Mouse (Mus musculus) skeletal muscle tissue, adult 2 months (tissue): ENCODE data around the gene Igfn1.

Experiments
- DNase-seq: peaks from one replicate; pipeline ENCODE4 v3.0.0-alpha.2; 2012; ENCODE audit warnings: low read depth, low spot score

Igfn1 gene

GRCm38 (mm10) chr1:136006292-136006748, at the start of gene Igfn1:
Gene Igfn1 (minus strand): TSS chr1:136006342.
- peak; percentile 74 for DNase-seq

- DNase-seq = no peak
These were observed 49.6 kb upstream of the Igfn1 start for GRCm38 (mm10) chr1:136055771-136056170.

- DNase-seq = peak; percentile 84
These were observed 46.4 kb upstream of the Igfn1 start, which contains the start of gene Cacna1s for GRCm38 (mm10) chr1:136052547-136052946. Gene Cacna1s (plus strand): TSS chr1:136052750.

GRCm38 (mm10) chr1:136051465-136051864, 45.3 kb upstream of the Igfn1 start:
- peak; percentile 86 for DNase-seq

GRCm38 (mm10) chr1:136051013-136051315, 44.8 kb upstream of the Igfn1 start:
- no peak for DNase-seq

- DNase-seq = no peak
These were observed 44.3 kb upstream of the Igfn1 start, which contains the start of gene Ascl5 for GRCm38 (mm10) chr1:136050312-136051012. Gene Ascl5 (plus strand): TSS chr1:136050804.

- no peak for DNase-seq
These were observed 41.8 kb upstream of the Igfn1 start for GRCm38 (mm10) chr1:136047894-136048293.

GRCm38 (mm10) chr1:136047432-136047831, 41.3 kb upstream of the Igfn1 start:
- no peak for DNase-seq

- DNase-seq = no peak
These were observed 39.6 kb upstream of the Igfn1 start for GRCm38 (mm10) chr1:136045774-136046173.

- DNase-seq = no peak
These were observed 34.7 kb upstream of the Igfn1 start for GRCm38 (mm10) chr1:136040874-136041273.

- no peak for DNase-seq
These were observed 34.3 kb upstream of the Igfn1 start for GRCm38 (mm10) chr1:136040452-136040851.

- DNase-seq = no peak
These were observed 32.8 kb upstream of the Igfn1 start for GRCm38 (mm10) chr1:136038746-136039538.

- no peak for DNase-seq
These were observed 26.8 kb upstream of the Igfn1 start for GRCm38 (mm10) chr1:136032961-136033360.

- no peak for DNase-seq
These were observed 25.6 kb upstream of the Igfn1 start for GRCm38 (mm10) chr1:136031697-136032096.

GRCm38 (mm10) chr1:136030201-136030600, 24.1 kb upstream of the Igfn1 start:
- no peak for DNase-seq

GRCm38 (mm10) chr1:136018390-136019189, 12.4 kb upstream of the Igfn1 start:
- peak; percentile 8 for DNase-seq

GRCm38 (mm10) chr1:136017907-136018313, 11.8 kb upstream of the Igfn1 start:
- DNase-seq = peak; percentile 91

GRCm38 (mm10) chr1:136017307-136017706, 11.2 kb upstream of the Igfn1 start:
- no peak for DNase-seq

- DNase-seq = no peak
These were observed 8.8 kb upstream of the Igfn1 start for GRCm38 (mm10) chr1:136014796-136015502.

GRCm38 (mm10) chr1:136013513-136013912, 7.4 kb upstream of the Igfn1 start:
- no peak for DNase-seq

GRCm38 (mm10) chr1:136010247-136010646, 4.1 kb upstream of the Igfn1 start:
- DNase-seq = no peak
